Mouse (Mus musculus) spleen, postnatal 36 days (tissue): Measurements from ENCODE around the gene Adamts9.

Experiments used
- DNase-seq, 2 experiments: peaks; one replicate each; pipeline ENCODE4 v3.0.0; 2022; ENCODE audit warnings: low spot score in 2 of 2, mixed read lengths in 1 of 2

Adamts9 gene

GRCm38 (mm10) chr6:92727351-92727986 is 215.8 kb downstream of the Adamts9 start:
- no peak for DNase-seq

GRCm38 (mm10) chr6:92726121-92726520 is 217.2 kb downstream of the Adamts9 start:
- no peak for DNase-seq

DNA sequence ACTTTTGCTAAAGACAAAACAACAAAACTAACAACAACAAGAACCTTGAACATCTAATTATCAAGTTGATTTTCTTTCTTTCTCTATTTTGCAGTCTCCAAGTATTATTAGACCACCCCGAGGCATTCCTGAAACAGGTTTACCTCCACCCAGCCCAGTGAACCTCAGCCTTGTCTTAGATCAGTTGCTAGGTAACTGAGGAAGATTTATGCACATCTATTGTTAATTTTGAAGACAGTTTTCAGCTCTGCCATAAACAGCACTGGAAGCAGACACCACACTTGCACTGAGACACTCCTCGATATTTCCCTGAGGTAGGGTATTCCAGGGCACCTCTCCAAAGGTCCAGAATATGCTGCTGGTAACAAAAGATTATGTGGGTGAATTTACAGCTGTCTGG is 218.9 kb downstream of the Adamts9 start:
- no peak for DNase-seq
